In the genomic region with DNA sequence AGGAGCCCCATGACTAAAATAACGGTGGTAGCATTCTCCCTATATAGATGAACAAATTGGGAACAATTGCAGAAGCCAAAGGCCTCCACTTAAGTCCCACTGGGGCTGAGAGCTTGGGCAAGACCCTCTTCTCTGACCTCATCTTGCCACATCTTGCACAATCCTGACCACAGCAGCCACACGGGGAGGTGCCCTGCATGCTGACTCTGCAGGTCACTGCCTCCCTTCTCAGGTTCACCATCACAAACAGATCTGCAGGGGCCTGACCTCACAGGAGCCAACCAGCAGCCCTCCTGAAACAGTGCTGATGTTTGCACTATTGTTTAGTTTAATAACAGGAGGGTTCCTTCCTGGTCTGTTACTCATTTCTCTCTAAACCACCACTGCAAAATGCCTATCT, we compare ENCODE assay signal across 13 mouse cellular contexts. TPM values are rescaled to one million over a fixed set of nuclear protein-coding genes. Genes with fewer than 3 reads are reported as not detected.
DNase-seq lines count a peak whose midpoint lies in the region; ATAC-seq lines count a peak whose summit lies in the region.
"Had no signal": no experiment of that assay in that cellular context is flagged by ENCODE, and none has a peak within 500 bp of the region (broad histone marks: within the 10 kb centered on the region; RNA-seq: fewer than 3 reads in every experiment).

No protein-coding gene starts in this region.

- no peak for ATAC-seq in limb, embryonic 12.5 days (ENCODE audit: insufficient number of reproducible peaks, insufficient read depth, low FRiP score, low TSS enrichment, low read depth)
- ATAC-seq in megakaryocyte progenitor cell, adult 5-6 weeks (replicated peaks; ENCODE audit: poor library complexity), result peak; percentile 93
- ATAC-seq: forebrain, embryonic 14.5 days; intestine, postnatal 0 days had no signal

- H3K9me3 ChIP-seq in limb, embryonic 12.5 days, result no peaks in the 10 kb centered on the region
- H3K9me3 ChIP-seq in limb, embryonic 10.5 days (replicated peaks), result no peaks in the 10 kb centered on the region
- no peaks in the 10 kb centered on the region for H3K9me3 ChIP-seq in embryonic facial prominence, embryonic 10.5 days

- 59% methylated on average over 2 of the region's 2 CpGs for WGBS in limb, embryonic 12.5 days
- WGBS in limb, embryonic 10.5 days, result 73% methylated on average over 2 of the region's 2 CpGs
- WGBS in embryonic facial prominence, embryonic 10.5 days, result 50% methylated on average over 2 of the region's 2 CpGs

- peaks cover 15% of the 10 kb centered on the region for H3K36me3 ChIP-seq in limb, embryonic 12.5 days
- H3K36me3 ChIP-seq in limb, embryonic 10.5 days, result peaks cover 22% of the 10 kb centered on the region
- H3K36me3 ChIP-seq in embryonic facial prominence, embryonic 10.5 days (replicated peaks), result peaks cover 29% of the 10 kb centered on the region

- peaks cover 39% of the 10 kb centered on the region for H3K4me1 ChIP-seq in limb, embryonic 12.5 days (replicated peaks)
- peaks cover 39% of the 10 kb centered on the region for H3K4me1 ChIP-seq in limb, embryonic 10.5 days
- peaks cover 48% of the 10 kb centered on the region for H3K4me1 ChIP-seq in embryonic facial prominence, embryonic 10.5 days

- H3K27me3 ChIP-seq in limb, embryonic 12.5 days, result no peaks in the 10 kb centered on the region
- no peaks in the 10 kb centered on the region for H3K27me3 ChIP-seq in limb, embryonic 10.5 days (ENCODE audit: low read depth, poor library complexity, severe bottlenecking)
- no peaks in the 10 kb centered on the region for H3K27me3 ChIP-seq in embryonic facial prominence, embryonic 10.5 days (replicated peaks; ENCODE audit: low read depth, poor library complexity, severe bottlenecking)

- intact Hi-C loops in heart, postnatal 25 days (cut with DNase I), result no loop called here

- H3K4me3 ChIP-seq in limb, embryonic 12.5 days (replicated peaks), result no peak overlapping the region
- H3K4me3 ChIP-seq in limb, embryonic 10.5 days, result no peak overlapping the region
- no peak overlapping the region for H3K4me3 ChIP-seq in embryonic facial prominence, embryonic 10.5 days

- H3K4me2 ChIP-seq in limb, embryonic 12.5 days, result no peak overlapping the region
- H3K4me2 ChIP-seq: lung, embryonic 14.5 days had no signal

- H3K27ac ChIP-seq in limb, embryonic 12.5 days, result 0 out of 2 replicates have a peak overlapping the region, but pooled peaks have one; percentile 29
- H3K27ac ChIP-seq in limb, embryonic 10.5 days, result no peak overlapping the region
- H3K27ac ChIP-seq in embryonic facial prominence, embryonic 10.5 days (replicated peaks), result no peak overlapping the region

- no peak overlapping the region for H3K9ac ChIP-seq in limb, embryonic 12.5 days (replicated peaks)
- H3K9ac ChIP-seq: lung, embryonic 14.5 days had no signal

- DNase-seq in adrenal gland, postnatal 36 days, result peak; percentile 42 to 60
- no peak for DNase-seq in adrenal gland, postnatal 4 days (ENCODE audit: low spot score in 2 of 2)
- no peak for DNase-seq in limb, embryonic 10.5 days (ENCODE audit: low spot score)
- peak; percentile 23 for DNase-seq in embryonic facial prominence, embryonic 10.5 days (ENCODE audit: low spot score)
- DNase-seq in heart, postnatal 25 days (ENCODE audit: low spot score), result no peak
- DNase-seq in thymus, adult 18-20 months, result no peak
- DNase-seq: heart, postnatal 10 days; lung, embryonic 14.5 days; spleen, adult 18-20 months had no signal

RNA-seq across cellular contexts. Expression of gene Rnf144a, which starts 16.5 kb away (rescaled TPM):
- total RNA-seq in adrenal gland, postnatal 36 days (2021), result 10 to 100 TPM; 20.9 to 23.6 TPM
- 10 to 100 TPM; 62.6 to 78.4 TPM for total RNA-seq in adrenal gland, postnatal 4 days (2021)
- polyA plus RNA-seq in limb, embryonic 12.5 days (2016; fragmentation: Nextera tagmentation; extraction: Ambion mirVana), result 63.4 and 66.2 TPM in 2 replicates
- 44.2 and 54.9 TPM in 2 replicates for polyA plus RNA-seq in limb, embryonic 10.5 days (2016; fragmentation: Nextera tagmentation; extraction: Ambion mirVana)
- 43.1 and 44.9 TPM in 2 replicates for polyA plus RNA-seq in embryonic facial prominence, embryonic 10.5 days (2016; fragmentation: Nextera tagmentation; extraction: Ambion mirVana)
- 17.4 and 19.1 TPM in 2 replicates for total RNA-seq in megakaryocyte progenitor cell, adult 5-6 weeks (2015)
- total RNA-seq in megakaryocyte progenitor cell, adult 5-6 weeks (2017), result 15.1 and 16.8 TPM in 2 replicates
- total RNA-seq in heart, postnatal 25 days (2021), result 10 to 100 TPM; 15.5 to 22.1 TPM

RNA-seq across cellular contexts. Expression of gene Rsad2, which starts 57.7 kb away (rescaled TPM):
- total RNA-seq in adrenal gland, postnatal 36 days (2021), result 10 to 100 TPM; 17.5 to 31.9 TPM
- 10 to 100 TPM; 16.1 to 19.5 TPM for total RNA-seq in adrenal gland, postnatal 4 days (2021)
- polyA plus RNA-seq in limb, embryonic 12.5 days (2016; fragmentation: Nextera tagmentation; extraction: Ambion mirVana), result 0.70 and 0.76 TPM in 2 replicates
- 0.78 and 0.94 TPM in 2 replicates for polyA plus RNA-seq in limb, embryonic 10.5 days (2016; fragmentation: Nextera tagmentation; extraction: Ambion mirVana)
- polyA plus RNA-seq in embryonic facial prominence, embryonic 10.5 days (2016; fragmentation: Nextera tagmentation; extraction: Ambion mirVana), result 0.25 and 0.33 TPM in 2 replicates
- 0.96 and 1.3 TPM in 2 replicates for total RNA-seq in megakaryocyte progenitor cell, adult 5-6 weeks (2015)
- total RNA-seq in megakaryocyte progenitor cell, adult 5-6 weeks (2017), result 0.87 and 1.0 TPM in 2 replicates
- total RNA-seq in heart, postnatal 25 days (2021), result 10 to 100 TPM in 1 of 2 experiments, 1 to 10 TPM in 1; 9.6 to 12.4 TPM

Comparison
In these comparisons a context has a peak if more than half of its experiments do, and no peak if none do; other contexts are left out.
1. DNase-seq: peak in adrenal gland, postnatal 36 days (2 of 2) and embryonic facial prominence, embryonic 10.5 days (single experiment); none in adrenal gland, postnatal 4 days (0 of 2), limb, embryonic 10.5 days (single experiment), heart, postnatal 25 days (single experiment) and thymus, adult 18-20 months (0 of 2).
2. RNA of gene Rsad2, which starts 57.7 kb away (total RNA-seq): 17.5 to 31.9 TPM in adrenal gland, postnatal 36 days, 16.1 to 19.5 TPM in adrenal gland, postnatal 4 days and 9.6 to 12.4 TPM in heart, postnatal 25 days; 0.87 to 1.3 TPM in megakaryocyte progenitor cell, adult 5-6 weeks; every median in the first group is over 4 times any median in the second.